Mouse (Mus musculus) cerebellum, adult 11 months (tissue): ENCODE measurements around the gene 3110021N24Rik.
"Not testable (repeated sequence)": the region's sequence is repeated elsewhere in the genome, so short reads cannot be mapped to it uniquely, and the experiment has no call there.

Experiments used
- DNase-seq: peaks from one replicate; pipeline ENCODE4 v3.0.0; 2022

Gene 3110021N24Rik

DNA sequence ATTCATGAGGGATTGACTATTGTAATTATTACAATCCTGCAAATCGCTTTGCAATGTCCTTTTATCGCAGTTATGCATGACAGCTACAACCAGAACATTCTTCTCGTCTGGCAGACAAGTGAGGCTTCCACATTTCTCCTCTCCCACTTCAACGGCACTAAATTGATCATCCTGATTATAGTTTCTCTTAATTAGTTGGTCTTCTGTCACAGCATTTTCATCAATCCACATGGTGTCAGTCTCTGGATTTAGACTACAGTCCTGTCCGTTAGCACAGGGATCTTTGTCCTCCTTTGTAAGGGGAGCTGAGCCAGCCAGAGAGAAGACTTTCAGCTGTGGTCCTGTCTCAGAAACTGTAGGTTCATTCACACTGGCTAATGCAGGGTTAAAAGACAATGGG lies at the start of gene 3110021N24Rik:
TSS of gene 3110021N24Rik (plus strand) at position 301 of the 400 bp plus-strand sequence.
- no peak for DNase-seq

DNA sequence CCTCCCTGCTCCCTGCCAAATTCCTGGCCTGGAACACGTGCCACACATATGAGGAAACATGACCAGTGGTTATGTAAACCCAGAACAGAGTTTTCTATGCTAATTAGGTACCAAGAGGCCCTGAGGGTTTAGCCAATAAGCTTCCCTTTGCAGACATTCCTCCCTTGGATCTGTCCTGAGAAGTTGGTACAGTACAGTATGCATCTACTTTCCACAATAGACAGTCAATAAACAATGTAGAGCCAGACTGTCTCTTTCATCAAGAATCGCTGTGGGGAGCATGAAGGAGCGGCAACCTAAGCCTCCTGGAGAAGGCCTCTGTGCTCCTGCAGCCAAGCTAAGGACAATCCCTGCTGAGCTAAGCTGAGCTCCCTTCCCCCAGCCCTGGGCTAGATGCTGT lies 33.3 kb upstream of the 3110021N24Rik start:
- no peak for DNase-seq

DNA sequence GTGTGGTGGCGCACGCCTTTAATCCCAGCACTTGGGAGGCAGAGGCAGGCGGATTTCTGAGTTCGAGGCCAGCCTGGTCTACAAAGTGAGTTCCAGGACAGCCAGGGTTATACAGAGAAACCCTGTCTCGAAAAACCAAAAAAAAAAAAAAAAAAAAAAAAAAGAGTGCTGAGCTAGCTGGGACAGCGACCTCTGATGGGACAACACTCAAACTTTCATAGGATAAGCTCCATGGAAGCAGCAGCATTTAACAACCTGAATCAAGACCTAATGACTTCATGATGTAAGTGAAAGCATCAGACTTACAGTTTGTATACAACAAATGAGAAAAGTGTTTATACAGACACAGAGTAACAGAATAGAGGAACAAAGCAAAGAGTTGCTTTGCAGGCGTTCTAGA lies 32.4 kb upstream of the 3110021N24Rik start:
- DNase-seq = not testable (repeated sequence)

DNA sequence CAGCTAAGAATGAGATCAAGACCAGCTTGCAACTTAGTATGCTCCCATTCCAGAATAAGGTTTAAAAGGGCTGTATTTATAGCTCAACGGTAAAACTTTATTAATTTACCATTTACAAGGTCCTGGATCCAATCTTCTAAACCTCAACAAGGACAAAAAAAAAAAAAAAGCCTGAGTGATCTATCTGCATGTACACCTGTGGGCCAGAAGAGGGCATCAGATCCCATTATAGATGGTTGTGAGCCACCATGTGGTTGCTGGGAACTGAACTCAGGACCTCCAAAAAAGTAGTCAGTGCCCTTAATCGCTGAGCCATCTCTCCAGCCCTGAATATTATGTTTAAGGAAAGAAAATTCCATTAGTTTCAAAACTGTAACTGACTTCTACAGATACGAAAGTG lies 29.0 kb upstream of the 3110021N24Rik start:
- no peak for DNase-seq

DNA sequence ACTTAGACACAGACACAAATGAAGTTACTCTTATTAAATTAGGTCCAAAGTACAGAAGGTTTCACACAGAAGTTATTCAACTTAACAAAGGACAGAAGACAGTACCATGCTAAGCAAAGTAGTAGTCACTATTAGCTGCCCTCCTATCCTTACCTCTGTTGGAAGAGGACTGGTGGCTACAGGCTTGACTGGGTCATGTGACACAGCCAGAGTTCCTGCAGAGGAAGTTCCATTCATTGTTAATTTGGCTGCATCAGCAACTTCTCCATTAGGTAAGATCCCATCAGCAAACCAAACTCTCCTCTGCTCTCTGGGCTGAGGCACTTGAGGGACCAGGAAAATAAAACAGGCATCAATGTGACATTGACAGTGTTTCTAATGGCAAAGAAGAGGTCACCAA lies 28.0 kb upstream of the 3110021N24Rik start:
- DNase-seq = no peak

DNA sequence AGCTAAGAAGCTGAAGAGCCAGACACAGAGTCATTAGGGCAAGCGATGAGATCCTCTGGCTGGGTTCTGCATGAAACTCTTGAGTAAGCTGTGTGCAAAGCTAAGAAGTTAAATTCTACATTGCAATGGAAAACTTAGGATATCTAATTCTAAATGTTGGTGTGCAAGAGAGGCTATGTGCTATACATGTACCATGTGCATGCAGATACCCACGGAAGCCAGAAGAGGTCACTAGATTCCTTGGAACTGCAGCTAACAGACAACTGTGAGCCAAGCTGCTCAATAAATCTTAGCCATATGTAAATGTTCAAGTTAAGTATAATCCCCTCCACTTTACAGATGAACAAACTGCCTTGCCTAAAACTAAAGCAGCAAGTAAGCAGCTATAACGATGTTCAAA lies 22.5 kb upstream of the 3110021N24Rik start:
- DNase-seq = no peak

DNA sequence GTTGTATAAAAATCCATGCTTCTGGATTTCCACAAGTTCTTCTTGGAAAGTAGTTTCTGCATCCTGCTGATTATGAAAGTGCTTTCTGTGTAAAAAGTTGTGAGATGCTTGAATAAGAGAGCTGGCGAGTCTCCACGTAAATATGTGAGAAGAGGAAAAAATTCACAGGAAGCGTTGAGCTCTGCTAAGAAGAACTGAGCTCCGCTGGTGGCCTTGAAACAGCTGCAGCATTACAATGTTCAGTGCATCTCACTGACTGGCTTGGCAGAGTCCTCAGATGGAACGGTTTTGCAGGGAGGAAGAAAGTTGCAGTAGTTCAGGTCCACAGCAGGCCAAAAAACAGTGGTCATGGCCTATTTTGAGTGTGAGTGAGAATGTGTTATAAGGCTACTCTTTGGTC lies 11.2 kb upstream of the 3110021N24Rik start:
- no peak for DNase-seq

DNA sequence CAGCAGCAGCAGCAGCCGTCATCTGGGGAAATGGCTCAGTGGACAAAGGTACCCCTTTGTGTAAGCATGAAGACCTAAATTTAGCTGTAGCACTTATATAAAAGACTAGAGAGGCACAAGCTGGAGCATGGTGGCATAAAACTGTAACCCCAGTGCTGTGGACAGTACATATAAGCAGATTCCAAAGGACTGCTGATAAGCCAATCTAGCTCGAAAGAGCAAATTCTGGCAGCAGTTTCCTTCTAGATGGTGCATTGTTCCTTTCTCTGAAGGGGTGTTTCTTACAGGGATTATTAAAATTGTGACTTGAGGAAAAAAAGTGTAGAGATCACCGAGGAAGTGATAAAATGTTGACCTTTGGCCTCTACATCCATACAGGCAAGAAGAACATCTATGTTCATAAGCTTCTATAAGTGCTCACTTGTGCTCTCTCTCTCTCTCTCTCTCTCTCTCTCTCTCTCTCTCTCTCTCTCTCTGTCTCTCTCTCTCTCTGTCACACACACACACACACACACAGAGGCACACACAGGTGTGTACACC lies 1.9 kb downstream of the 3110021N24Rik start:
- no peak for DNase-seq

DNA sequence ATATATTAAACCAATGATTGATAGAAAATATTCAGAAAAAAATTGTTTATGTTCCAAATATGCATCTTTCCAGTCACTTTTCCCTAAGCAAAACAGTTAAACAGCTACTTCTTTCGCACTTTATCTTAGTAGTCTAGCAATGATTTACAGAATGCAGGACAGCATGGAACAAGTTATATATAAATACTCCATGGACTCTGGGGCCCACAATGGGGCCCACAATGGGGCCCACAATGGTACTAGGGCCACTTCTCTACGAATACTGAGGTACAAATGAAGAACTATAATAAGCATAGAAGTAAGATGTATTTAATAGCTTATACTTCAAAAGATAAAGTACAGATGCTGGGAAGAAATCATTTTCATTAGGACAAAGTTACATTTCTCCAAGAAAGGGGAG lies 4.7 kb downstream of the 3110021N24Rik start:
- DNase-seq = no peak

DNA sequence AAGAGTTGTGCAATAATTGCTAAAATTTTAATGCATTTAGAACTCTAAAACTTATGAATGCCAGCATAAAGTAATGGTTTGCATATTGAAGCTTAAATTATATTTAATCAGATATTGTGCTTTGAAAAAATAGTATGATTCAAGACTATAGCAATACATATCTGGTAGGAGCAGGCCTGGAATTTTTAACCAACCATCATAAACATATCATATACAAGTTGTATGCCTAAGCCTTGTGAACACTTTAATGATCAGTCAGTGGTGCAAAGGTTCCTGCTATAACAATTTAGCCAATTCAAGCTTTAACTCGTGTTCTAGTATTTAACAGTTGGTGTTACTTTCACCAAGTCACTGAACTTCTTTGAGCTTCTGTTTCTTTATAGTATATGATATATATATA lies 11.0 kb downstream of the 3110021N24Rik start:
- no peak for DNase-seq

DNA sequence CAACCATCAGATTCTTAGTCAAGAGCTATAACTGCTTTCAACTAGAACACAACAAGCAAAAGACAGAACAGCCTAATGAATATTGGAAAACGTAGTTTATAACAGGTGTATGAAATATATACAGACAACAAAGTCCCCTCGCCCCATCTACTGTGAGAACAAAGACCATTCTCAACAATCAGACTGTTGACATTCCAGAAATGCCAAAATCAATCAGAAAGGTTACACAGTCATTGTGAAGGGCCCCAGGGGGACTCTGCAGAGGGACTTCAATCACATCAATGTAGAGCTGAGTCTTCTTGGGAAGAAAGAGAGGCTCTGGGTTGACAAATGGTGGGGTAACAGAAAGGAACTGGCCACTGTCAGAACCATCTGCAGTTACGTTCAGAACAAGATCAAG lies 12.1 kb downstream of the 3110021N24Rik start:
- no peak for DNase-seq

DNA sequence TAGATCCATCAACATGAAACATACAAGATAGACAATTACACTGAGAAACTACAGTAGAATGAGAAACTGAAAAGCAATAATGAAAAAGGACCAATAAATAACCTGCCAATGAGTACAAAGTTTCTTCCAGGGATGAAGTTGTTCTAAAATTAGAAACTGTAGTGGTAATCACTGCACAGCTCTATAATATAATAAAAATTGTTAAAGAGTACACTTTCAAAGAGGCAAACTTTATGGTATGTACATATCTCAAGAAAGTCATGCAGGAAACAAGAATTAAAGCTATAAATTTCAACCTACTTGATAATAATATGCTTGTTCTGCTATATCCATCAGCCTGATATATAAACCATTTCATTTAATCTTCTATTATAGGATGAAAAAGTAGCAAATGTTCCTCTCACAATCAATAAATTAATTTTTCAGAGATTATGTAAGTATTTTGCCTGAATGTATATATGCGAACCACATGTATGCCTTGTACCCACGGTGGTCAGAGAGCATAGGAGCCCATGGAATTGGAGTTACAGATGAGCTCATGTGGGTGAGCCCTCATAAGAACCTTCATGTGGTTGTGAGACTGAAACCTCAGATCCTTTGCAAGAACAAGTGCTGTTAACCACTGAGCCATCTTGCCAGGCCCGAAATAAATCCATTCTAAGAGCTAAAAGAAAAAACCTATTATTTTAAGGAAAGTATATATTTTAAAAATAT lies 26.9 kb downstream of the 3110021N24Rik start:
- no peak for DNase-seq

DNA sequence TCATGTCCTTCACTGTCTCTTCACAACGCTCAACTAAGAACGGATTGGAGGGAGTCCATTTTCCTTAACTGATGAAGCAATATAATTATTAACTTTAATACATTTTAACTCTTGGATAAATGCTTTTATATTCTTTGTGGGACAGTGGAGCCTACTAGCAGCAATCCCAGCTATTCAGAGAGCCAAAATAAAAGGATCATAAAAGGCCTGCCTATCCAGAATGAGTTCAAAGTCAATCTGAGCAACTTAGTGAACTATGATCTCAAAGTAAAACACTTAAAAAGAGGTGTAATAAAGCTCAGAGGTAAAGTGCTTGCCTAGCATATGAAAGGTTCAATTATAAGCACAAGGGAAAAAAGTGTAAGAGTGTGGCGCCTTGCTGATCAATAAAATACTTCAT lies 40.1 kb downstream of the 3110021N24Rik start:
- no peak for DNase-seq

DNA sequence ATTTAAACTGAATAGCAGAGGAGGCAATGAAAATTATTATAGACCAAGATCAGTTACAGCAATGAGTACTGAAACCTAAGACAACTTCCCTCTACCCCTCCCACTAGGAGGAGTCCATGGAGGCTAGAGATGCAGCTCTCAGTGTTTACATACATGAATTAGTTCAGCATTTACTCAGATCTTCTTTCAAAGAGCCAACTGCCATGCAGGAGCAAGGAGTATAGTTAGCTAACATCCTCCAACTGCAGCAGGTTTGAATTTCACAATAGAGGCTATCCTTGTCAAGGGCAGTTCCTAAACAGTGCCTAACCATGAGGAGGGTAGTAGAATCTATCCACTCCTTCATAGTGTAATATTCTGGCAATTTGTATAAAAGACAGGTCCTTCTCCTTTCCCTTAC lies 49.1 kb downstream of the 3110021N24Rik start:
- no peak for DNase-seq

DNA sequence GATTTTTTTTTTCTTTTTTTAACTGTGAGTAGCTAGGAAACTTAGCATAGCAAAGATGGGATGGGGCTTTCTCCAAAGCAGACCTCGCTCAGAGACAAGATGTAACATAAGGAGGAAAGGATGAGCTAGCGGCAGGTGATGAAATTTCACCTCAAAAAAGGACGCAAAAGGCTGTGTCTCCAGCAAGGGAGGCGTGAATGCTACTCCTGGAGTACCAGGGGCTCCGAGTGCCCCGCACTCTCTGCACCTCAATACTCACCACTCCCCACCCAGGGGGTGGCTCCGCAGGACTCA lies 60.3 kb downstream of the 3110021N24Rik start:
- DNase-seq = no peak

DNA sequence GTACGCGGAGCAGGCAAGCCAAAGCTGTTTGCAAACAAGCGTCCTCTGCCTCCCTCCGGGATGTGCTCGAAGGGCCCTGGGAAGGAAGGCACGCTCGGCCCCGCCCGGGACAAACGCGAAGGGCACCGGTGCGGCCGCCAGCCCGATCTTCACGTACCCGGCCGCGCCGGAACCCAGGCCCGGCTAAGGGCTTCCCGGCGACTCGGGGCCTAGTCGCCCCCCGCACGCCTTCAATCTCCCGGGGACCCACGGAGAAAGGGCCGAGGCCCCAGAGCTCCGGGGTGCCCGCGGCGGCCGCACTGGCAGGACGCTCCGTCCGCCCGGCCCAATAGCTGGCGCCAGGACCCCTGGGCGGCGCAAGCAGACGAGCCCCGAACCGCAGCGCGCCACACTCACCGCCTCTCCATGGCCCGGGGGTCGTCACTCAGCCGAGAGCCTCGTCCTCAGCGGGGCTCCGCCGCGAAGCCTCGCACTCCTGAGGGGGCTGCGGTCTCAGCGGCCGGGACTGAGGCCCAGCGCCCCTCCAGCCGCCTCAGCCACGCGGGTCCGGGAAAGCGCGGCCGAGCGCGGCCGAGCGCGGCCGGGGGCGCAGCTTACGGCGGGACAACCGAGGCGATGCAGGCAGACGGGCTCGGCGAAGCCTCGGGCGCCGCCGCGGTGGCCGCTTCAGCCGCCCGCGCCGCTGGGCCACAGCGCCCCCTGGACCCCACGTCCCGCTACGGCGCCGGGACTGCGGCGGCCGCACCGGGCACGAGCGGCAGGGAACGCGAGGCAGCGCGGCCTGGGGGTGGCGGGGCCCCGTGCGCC lies 60.8 kb downstream of the 3110021N24Rik start, which contains the start of gene Zfyve9:
TSS of gene Zfyve9 (minus strand) at position 742 of the 807 bp plus-strand sequence.
- DNase-seq = peak; percentile 78

DNA sequence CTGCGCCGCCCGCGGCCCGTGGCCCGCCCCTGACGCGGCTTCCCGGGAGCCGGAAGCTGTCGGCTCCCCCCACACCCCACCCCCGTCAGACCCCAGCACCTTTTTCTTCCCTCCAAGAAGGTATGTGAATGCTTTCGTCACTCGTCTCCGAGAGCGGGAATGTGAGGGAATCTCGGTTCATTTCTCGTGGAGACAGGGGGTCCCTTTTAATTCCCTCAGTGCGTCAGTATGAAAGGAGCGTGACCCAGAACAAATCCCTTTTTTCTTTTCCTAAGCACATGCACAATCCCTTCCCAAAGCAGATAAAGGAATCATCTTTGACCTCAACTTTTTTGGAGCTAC lies 61.4 kb downstream of the 3110021N24Rik start:
- DNase-seq = no peak

DNA sequence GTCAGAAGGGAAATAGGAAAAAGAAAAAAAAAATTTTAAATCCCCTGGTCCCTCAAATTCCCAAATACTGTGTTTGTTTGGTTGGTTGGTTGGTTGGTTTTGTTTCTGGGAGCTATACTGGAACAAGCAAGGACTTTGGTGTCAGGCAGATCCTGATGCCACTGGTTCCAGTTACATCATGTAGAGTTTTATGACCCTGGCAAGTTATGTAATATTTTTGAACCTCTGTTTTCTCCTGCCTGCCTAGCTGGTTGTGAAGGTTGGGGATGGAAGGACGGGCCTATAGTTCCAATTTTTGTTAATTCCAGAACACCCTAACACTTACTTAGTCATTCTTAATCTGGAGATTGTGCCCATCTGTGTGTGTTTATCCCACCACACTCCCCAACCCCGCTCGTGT lies 62.1 kb downstream of the 3110021N24Rik start:
- DNase-seq = peak; percentile 30

DNA sequence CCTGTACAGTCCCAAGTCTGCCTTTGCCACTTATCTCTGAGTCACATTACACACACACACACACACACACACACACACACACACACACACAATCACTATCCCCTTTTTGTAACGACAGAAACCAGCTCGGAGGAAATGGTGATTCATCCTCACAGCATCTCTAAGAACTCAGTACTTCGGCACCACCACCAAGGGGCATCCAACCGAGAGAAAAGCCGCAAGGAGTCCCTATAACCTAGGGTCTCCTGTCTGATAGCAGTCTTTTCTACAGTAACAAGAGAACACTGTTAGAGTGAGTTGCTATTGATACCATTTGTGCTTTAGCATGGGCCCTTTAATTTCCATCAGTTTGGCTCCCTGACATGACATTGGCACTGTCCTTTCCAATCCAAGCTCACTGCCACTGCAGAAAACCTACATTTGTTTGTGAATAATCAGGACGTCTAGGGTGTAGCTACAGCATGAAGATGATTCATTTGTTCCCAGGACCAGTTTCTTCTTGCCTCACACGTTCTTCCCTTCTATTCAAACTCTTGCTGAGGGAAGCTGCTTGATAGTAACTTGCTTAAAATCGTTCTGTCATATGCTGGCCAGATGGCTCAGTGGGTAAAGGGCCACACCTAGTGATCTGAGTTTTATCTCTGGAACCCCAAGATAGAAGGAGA lies 63.1 kb downstream of the 3110021N24Rik start:
- peak; percentile 22 for DNase-seq

DNA sequence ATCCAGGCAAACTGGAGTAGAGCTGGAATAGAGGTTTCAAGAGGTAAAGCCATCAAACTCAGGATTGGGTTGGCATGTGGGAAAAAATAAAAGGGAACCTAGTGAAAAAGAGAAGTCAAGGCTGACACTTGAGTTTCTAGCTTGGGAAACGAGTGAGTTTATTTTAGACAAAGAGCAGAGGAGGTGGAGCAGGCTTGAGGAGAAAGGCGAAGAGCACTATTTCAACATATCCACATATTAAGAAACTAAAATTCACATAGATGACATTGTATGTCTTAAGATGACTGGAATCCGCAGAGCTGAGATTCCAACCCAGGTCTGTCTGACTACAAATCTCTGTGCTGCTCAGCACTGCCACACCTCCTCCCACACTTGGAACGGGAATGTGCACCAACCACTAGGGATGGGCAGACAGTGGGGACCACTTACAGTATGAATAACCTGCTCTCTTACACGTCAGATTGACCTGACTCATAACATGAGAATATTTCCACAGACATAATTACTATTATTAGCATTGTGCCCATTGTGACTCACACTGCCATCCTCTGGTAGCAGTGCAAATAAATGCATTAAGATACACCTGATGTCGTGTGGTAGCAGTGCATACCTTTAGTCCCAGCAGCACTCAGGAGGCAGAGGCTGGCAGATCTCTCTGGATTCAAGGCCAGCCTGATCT lies 69.9 kb downstream of the 3110021N24Rik start:
- DNase-seq = no peak

DNA sequence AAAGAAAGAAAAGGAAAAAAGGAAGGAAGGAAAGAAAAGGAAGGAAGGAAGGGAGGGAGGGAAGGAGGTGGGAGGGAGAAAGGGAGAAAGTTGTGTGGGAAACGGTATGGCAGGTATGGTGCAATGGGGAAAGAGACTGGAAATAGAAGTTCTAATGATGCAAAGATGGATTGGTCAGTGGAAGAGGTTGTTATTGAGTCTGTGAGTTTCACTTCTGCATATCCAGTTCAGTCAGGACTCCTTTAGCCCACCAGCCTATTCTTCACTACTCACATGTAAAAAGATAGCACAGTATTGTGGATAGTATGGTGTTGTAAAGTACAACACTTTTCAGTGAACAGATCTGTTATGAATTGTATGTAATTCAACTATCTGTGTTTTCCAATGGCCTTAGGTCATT lies 71.1 kb downstream of the 3110021N24Rik start:
- DNase-seq = no peak

DNA sequence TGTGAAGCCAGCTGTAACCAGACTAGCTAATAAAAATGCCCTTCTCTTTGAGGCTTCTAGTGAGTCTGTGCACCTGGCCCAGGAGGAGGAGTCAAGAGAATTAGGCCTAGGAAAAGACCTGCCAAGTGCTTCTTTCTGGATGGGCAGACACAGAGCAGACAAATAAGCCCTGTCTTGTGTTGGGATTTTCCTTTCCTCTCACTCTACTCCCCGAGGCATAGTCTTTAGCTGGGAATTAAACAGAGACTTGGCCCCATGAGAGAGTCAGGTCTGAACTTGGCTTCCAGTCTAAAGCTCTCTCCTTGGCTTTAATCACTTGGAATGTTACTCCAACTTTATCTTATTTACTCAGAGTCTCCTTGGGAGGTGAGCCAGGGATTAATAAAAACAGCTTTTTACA lies 74.5 kb downstream of the 3110021N24Rik start:
- DNase-seq = no peak

DNA sequence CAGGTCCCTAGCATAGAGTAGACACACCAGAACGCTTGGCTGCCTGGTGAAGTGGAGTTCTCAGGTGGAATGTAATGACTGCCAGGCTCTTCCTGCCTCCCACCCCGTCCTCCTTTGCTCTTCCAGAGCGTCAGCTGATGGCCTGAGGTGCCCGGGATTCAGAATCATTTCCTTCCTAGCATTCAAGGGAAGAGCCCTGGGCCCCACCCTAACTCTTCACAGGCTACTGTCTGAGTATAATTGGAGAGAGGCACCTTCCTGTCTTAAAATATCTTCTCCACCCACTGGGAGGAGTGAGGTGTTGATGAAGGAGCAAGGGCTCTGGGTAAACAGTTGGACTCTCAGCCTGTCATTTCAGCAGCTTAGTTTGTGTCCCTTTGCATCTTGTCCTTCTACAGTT lies 77.3 kb downstream of the 3110021N24Rik start:
- DNase-seq = no peak
